In the genomic region with DNA sequence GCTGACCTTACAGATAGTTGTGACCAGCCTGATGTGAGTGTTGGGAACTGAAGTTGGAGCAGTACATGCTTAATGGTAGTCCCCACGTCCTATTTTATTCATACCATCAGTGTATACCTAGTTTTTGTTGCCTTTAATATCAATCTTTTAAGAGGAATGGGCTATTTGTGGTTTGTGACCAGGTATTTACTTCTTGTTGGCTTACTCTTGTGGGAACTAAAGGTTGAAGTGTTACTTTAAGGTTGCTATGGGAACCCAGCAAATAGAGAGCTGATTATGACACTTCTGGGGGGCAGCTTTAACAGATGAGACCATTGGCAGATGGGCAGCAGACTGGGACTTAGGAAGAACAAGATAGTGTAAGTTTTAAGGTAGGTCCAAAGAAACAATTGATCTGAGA, we compare ENCODE assay signal across 20 mouse cellular contexts. TPM values are rescaled to one million over a fixed set of nuclear protein-coding genes. Genes with fewer than 3 reads are reported as not detected.
DNase-seq lines count a peak whose midpoint lies in the region; TF ChIP-seq lines count a peak whose summit lies in the region.
"Had no signal": no experiment of that assay in that cellular context is flagged by ENCODE, and none has a peak within 500 bp of the region (broad histone marks: within the 10 kb centered on the region; RNA-seq: fewer than 3 reads in every experiment).

A gene (plus strand): TSS at position 301 of the 400 bp plus-strand sequence.

- peak within 1 kb of the TSS; percentile 55 for H3K4me3 ChIP-seq in testis, adult 2 months (ENCODE audit: control insufficient read depth, low read depth, low read length)

- no peaks in the 10 kb centered on the region for H3K36me3 ChIP-seq in testis, adult 2 months (ENCODE audit: control insufficient read depth, insufficient read depth, low read length)
- H3K36me3 ChIP-seq: G1E had no signal

- peak within 1 kb of the TSS; percentile 74 for H3K27ac ChIP-seq in testis, adult 2 months (ENCODE audit: control insufficient read depth, insufficient read depth, low read depth, low read length)

- DNase-seq in testis, postnatal 10 days (ENCODE audit: low spot score), result no peak
- DNase-seq: adrenal gland, adult 2 months; adrenal gland, adult 8-10 months; adrenal gland, postnatal 10 days; adrenal gland, postnatal 14 days; adrenal gland, postnatal 25 days; adrenal gland, postnatal 36 days; B cell, adult 2 months; cerebellum, adult 11 months; cerebellum, adult 11-12 months; cerebellum, adult 18-20 months; cerebellum, adult 2 months had no signal

- H3K27me3 ChIP-seq in testis, adult 2 months (ENCODE audit: control insufficient read depth, insufficient read depth, low read length), result no peaks in the 10 kb centered on the region
- H3K27me3 ChIP-seq: CH12.LX had no signal

- TF ChIP-seq POLR2A in testis, adult 2 months (IDR thresholded peaks at IDR 0.05; ENCODE audit: control insufficient read depth, low read depth, low read length), result no peak

- H3K4me1 ChIP-seq in testis, adult 2 months (ENCODE audit: control insufficient read depth, insufficient read depth, low read length), result peaks cover 6% of the 10 kb centered on the region

- no peak for TF ChIP-seq CTCF in testis, adult 2 months (IDR thresholded peaks at IDR 0.05; ENCODE audit: control insufficient read depth, insufficient read depth, insufficient replicate concordance, low read depth, low read length)

RNA-seq across cellular contexts. Expression of the gene that starts here (rescaled TPM):
- polyA plus RNA-seq in testis, adult 2 months (2012; rRNA removed), result 37.1 and 54.2 TPM in 2 replicates
- polyA plus RNA-seq: activated CD4-positive, CD25-positive, alpha-beta regulatory T cell, adult 4 months; adrenal gland, adult 2 months; brain, embryonic 14.5 days; C2C12; CD4-positive, CD25-positive, alpha-beta regulatory T cell, adult 4 months; cerebellum, adult 2 months; G1E; Patski had no signal
